Mouse (Mus musculus) erythroblast, embryonic 14.5 days (primary cell): ENCODE measurements at regions not wholly inside any gene's neighbourhood (a gene's known extent, or its start where the extent isn't known, plus 50 kb on each side); places are given as distances from the start of the nearest gene placed in this dataset.

Experiments
- GATA1 ChIP-seq: IDR thresholded peaks from 2 replicates; pipeline ENCODE4 v1.6.1; 2012; ENCODE audit warnings: low read length, inconsistent platforms, mixed read lengths
- TAL1 ChIP-seq: IDR thresholded peaks from 3 replicates; pipeline ENCODE4 v1.6.1; 2012; ENCODE audit warnings: low read length, inconsistent platforms, mixed read lengths

GRCm38 (mm10) chr15:62533233-62533632 is 1311.7 kb downstream of the Gsdmc2 start:
- TF ChIP-seq GATA1, result no peak
- no peak for TF ChIP-seq TAL1
